Mouse (Mus musculus) olfactory bulb, adult 2 months (tissue): ENCODE results near the gene Rnf181. TPM values are rescaled to one million over a fixed set of nuclear protein-coding genes. Genes with fewer than 3 reads are reported as not detected.

ENCODE experiments used
- H3K27ac ChIP-seq: fragments of 200-500 bp; 2 replicates; pipeline ENCODE4 v1.5.1; 2012; ENCODE audit warnings: low read depth, low read length; ENCODE audit not compliant: insufficient read depth
- H3K4me1 ChIP-seq: fragments of 200-500 bp; 2 replicates; pipeline ENCODE4 v1.6.1; 2012; ENCODE audit warnings: low read length; ENCODE audit not compliant: control insufficient read depth, insufficient read depth
- H3K4me3 ChIP-seq: fragments of 200-500 bp; 2 replicates; pipeline ENCODE4 v1.5.1; 2012; ENCODE audit warnings: mild to moderate bottlenecking, low read depth, low read length, moderate library complexity; ENCODE audit not compliant: insufficient read depth
- CTCF ChIP-seq: fragments of 200-500 bp; IDR thresholded peaks from 2 replicates; pipeline ENCODE4 v1.5.1; 2012; ENCODE audit warnings: low read depth, mild to moderate bottlenecking, low read length, moderate library complexity; ENCODE audit not compliant: insufficient read depth
- POLR2A ChIP-seq: fragments of 200-500 bp; IDR thresholded peaks from 2 replicates; pipeline ENCODE4 v1.6.1; 2012; ENCODE audit warnings: mild to moderate bottlenecking, low read depth, low read length, moderate library complexity; ENCODE audit not compliant: insufficient read depth
- WGBS: fragments of 180-500 bp; shearing (Covaris S2); methylation state at CpG from one replicate; pipeline ENCODE4 v1.1.7; 2018; 5-methylcytosine and 5-hydroxymethylcytosine counted together
- polyA plus RNA-seq: library from polyadenylated mRNA; stranded (reverse); fragments of >200 nt; gene quantifications from 2 replicates; pipeline ENCODE4 v1.2.4, GENCODE M21; 2012; ENCODE audit warnings: low replicate concordance; ENCODE audit not compliant: missing spikeins, insufficient read depth, insufficient read length

Gene Rnf181
- polyA plus RNA-seq, 1 experiment = not detected

GRCm38 (mm10) chr6:72401875-72402274, 35.1 kb upstream of the Rnf181 start:
- TF ChIP-seq CTCF (0 out of 2 replicates have a peak, but pooled peaks have one; percentile 34), POLR2A (no peak)
- Histone ChIP-seq H3K4me1 (no peaks in the 10 kb centered on the region), H3K27ac (no peak overlapping the region), H3K4me3 (no peak overlapping the region)
- 16% methylated on average over 7 of the region's 7 CpGs for WGBS

GRCm38 (mm10) chr6:72399967-72400366, 33.2 kb upstream of the Rnf181 start:
- no peak for TF ChIP-seq CTCF
- TF ChIP-seq POLR2A = no peak
- 77% methylated on average over 2 of the region's 2 CpGs for WGBS
- Histone ChIP-seq H3K27ac (no peak overlapping the region), H3K4me3 (no peak overlapping the region), H3K4me1 (no peaks in the 10 kb centered on the region)

- Histone ChIP-seq H3K4me3 (no peak overlapping the region), H3K4me1 (no peaks in the 10 kb centered on the region), H3K27ac (no peak overlapping the region)
- WGBS = 85% methylated on average over 10 of the region's 10 CpGs
- TF ChIP-seq CTCF (no peak), POLR2A (no peak)
Observed at GRCm38 (mm10) chr6:72396837-72397251, 30.1 kb upstream of the Rnf181 start.

DNA sequence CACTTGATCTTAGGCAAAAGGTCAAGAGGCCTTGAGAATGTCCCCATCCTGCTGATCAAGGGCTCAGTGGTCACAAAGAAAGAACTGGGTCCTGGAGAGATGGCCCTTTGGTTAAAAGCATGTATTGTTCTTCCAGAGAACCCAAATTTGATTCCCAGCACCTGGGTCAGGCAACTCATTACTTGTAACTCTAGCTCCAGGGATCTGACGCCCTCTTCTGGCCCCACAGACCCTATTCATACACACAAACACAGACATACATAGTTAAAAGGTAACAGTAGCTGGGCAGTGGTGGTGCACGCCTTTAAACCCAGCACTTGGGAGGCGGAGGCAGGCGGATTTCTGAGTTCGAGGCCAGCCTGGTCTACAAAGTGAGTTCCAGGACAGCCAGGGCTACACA, 25.6 kb upstream of the Rnf181 start:
- no peak overlapping the region for H3K27ac ChIP-seq
- TF ChIP-seq CTCF (no peak), POLR2A (no peak)
- peaks cover 15% of the 10 kb centered on the region for H3K4me1 ChIP-seq
- no peak overlapping the region for H3K4me3 ChIP-seq
- WGBS = 90% methylated on average over 5 of the region's 5 CpGs

DNA sequence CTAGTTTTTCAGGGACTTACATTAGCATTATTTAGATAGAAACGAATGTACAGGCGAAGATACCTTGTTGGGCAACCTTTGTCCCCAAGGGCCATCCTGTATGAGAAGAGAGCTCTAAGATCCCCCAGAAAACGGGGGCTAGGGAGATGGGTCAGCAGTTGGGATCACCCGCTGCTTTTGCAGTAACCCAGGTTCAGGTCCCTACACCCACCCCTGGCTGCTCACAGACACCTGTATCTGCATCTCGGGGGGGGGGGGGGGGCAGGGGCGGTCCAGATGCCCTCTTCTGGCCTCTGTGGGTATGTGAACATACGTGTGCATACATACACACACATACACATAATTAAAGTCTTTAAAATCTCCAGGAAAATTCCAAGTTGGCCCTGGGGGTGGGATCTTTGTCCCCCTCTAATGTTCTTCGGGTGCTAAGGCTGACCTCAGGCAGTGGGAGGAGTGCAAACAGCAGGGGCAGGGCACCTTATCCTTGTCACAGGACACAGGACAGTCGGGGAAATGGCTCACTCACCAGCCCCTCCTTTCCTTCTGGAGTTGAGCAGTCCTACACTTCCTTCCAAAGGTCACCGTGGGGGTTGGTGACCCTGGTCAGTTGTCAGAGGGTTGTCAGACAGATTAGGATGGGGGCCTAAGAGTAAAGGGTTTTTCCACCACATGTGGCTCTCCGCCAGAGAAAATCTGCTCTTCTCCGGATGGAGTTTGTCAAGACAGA, 24.2 kb upstream of the Rnf181 start:
- Histone ChIP-seq H3K4me1 (peaks cover 15% of the 10 kb centered on the region), H3K27ac (no peak overlapping the region), H3K4me3 (no peak overlapping the region)
- TF ChIP-seq CTCF (no peak), POLR2A (no peak)
- 29% methylated on average over 12 of the region's 12 CpGs for WGBS

DNA sequence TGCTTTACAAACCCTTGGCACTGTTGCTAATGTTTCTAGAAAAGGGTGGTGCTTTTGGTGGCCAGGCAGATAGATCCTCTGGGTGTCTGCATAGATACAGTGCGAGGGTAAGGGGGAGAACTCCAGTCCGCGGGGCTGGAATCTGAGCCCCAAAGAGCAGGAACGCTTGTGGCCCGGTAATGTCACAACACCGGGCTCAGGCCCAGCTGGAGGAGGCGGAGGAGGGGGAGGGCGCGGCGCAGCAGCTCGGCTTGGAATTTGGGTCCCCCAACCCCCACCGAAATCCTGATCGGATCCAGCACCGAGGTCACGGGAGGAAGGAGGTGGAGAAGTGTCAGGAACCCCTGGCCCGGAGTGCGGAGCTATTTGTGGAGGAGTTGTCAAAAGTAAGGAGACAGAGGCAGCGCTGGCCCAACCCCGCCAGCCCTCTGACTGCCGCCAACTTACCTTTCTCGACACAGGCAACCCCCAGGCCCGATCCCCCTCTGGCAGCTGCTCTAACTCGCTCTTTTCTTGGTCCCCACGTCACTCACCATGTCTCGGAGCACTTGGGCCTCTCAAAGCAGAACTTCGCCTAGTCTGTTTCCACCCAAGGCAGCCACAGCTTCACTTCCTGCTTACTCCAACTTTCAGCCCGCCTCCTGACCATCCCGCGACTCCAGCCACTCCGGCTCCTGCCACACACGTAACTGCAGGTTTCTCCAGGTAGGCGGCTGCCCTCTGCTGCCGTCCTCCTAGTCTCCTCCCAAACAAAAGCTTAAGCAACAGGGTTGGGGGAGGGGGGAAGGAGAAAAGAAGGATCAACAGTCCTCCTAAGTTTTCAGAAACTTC, 23.4 kb upstream of the Rnf181 start, which contains the start of gene Vamp8:
TSS of gene Vamp8 (minus strand) at position 763 of the 831 bp plus-strand sequence.
- peak within 1 kb of the TSS; percentile 43 for H3K4me3 ChIP-seq
- peaks cover 15% of the 10 kb centered on the region for H3K4me1 ChIP-seq
- TF ChIP-seq POLR2A (no peak), CTCF (no peak)
- H3K27ac ChIP-seq = peak within 1 kb of the TSS; percentile 42; the same call in 1 of the 2 replicates
- 4% methylated on average over 33 of the region's 33 CpGs for WGBS

DNA sequence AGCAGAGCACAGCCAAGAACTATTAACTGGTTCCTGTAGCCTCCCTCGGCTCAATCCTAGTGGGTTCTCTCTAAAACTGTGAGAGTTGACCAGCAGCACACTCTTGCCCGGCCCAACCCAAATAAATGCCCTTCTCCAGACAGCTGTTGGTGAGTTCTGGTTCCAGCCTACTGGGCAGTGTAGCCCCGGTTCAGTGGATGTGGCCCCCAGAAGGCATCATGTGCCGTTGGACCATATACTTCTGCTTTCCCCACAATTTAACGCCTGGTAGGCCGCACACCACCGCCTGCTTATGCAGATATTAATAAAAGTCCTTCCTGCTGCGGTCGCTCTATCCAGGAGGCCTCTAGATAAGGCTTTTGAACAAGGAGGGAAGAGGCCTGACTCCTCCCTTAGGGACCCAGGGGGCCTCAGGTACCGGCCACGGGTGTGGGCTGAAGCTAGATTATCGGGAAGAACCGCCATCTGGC, 22.8 kb upstream of the Rnf181 start:
- Histone ChIP-seq H3K4me3 (peak overlapping the region; percentile 43), H3K4me1 (peaks cover 15% of the 10 kb centered on the region), H3K27ac (0 out of 2 replicates have a peak overlapping the region, but pooled peaks have one; percentile 23)
- TF ChIP-seq CTCF (no peak), POLR2A (no peak)
- WGBS = 45% methylated on average over 13 of the region's 13 CpGs

DNA sequence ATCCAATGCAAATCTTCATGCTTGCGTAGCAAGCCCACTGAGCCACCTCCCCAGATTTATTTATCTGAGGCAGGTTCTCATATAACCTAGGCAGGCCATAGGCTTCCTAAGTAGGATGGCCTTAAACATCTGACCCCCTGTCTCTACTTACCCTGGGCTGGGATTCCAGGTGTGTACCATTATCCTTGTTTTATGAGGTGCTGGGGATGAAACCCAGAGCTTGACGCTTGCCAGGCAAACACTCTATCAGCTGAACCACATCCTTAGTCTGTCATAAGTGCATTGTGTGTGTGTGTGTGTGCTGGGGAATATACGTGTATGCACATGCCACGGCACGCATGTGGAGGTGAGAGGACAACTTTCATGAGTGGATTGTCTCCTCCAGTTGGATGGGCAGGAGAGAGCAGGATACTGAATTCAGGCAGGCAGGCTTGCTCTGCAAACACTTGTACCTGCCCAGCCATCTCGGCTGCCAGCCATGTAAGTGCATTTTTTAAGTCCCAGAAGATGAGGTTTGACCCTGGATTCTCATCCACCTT, 22.1 kb upstream of the Rnf181 start:
- 95% methylated on average over 6 of the region's 6 CpGs for WGBS
- no peak overlapping the region for H3K27ac ChIP-seq
- H3K4me1 ChIP-seq = peaks cover 15% of the 10 kb centered on the region
- TF ChIP-seq CTCF (no peak), POLR2A (no peak)
- no peak overlapping the region for H3K4me3 ChIP-seq
